Mouse (Mus musculus) lung, postnatal 0 days (tissue): ENCODE results near the gene Aamp. TPM values are rescaled to one million over a fixed set of nuclear protein-coding genes. Genes with fewer than 3 reads are reported as not detected.

Experiments used
- ATAC-seq: fragments of 200-750 bp; cut with Nextera tagmentation; 2 replicates; pipeline ENCODE4 v1.8.0; 2017; ENCODE audit warnings: moderate library complexity
- DNase-seq: peaks from one replicate; pipeline ENCODE4 v3.0.0-alpha.2; 2016; ENCODE audit warnings: low spot score
- H3K27ac ChIP-seq: fragments of 300-500 bp; sonication (generic); 2 replicates; pipeline ENCODE4 v1.5.1; 2014; ENCODE audit warnings: antibody characterized with exemption, mild to moderate bottlenecking, low read length, mixed read lengths
- H3K27me3 ChIP-seq: fragments of 300-500 bp; sonication (generic); replicated peaks from 2 replicates; pipeline ENCODE4 v1.6.1; 2014; ENCODE audit warnings: low read length, mixed read lengths; ENCODE audit not compliant: insufficient read depth
- H3K36me3 ChIP-seq: fragments of 300-500 bp; sonication (generic); 2 replicates; pipeline ENCODE4 v1.6.1; 2014; ENCODE audit warnings: low read length, mixed read lengths; ENCODE audit not compliant: insufficient read depth
- H3K4me1 ChIP-seq: fragments of 300-500 bp; sonication (generic); 2 replicates; pipeline ENCODE4 v1.6.1; 2014; ENCODE audit warnings: antibody characterized with exemption, low read depth, low read length, mixed read lengths; ENCODE audit not compliant: insufficient read depth
- H3K4me2 ChIP-seq: fragments of 300-500 bp; sonication (generic); replicated peaks from 2 replicates; pipeline ENCODE4 v1.6.1; 2014; ENCODE audit warnings: low read depth, mild to moderate bottlenecking, low read length, moderate library complexity, mixed read lengths
- H3K4me3 ChIP-seq: fragments of 300-500 bp; sonication (generic); 2 replicates; pipeline ENCODE4 v1.5.1; 2014; ENCODE audit warnings: low read depth, low read length
- H3K9ac ChIP-seq: fragments of 300-500 bp; sonication (generic); replicated peaks from 2 replicates; pipeline ENCODE4 v1.6.1; 2014; ENCODE audit warnings: low read depth, mild to moderate bottlenecking
- H3K9me3 ChIP-seq: fragments of 300-500 bp; sonication (generic); 2 replicates; pipeline ENCODE4 v1.6.1; 2016; ENCODE audit warnings: low read length, mixed read lengths
- CTCF ChIP-seq: IDR thresholded peaks from 2 replicates; pipeline ENCODE4 v1.5.1; 2016; ENCODE audit warnings: antibody characterized with exemption, mild to moderate bottlenecking
- EP300 ChIP-seq: IDR thresholded peaks from 2 replicates; pipeline ENCODE4 v1.6.1; 2016; ENCODE audit warnings: antibody characterized with exemption, mild to moderate bottlenecking, control low read depth
- WGBS: fragments of 180-500 bp; shearing (Covaris S2); extraction: QIAGEN DNeasy Blood & Tissue Kit; methylation state at CpG from one replicate; pipeline ENCODE4 v1.1.7; 2014; 5-methylcytosine and 5-hydroxymethylcytosine counted together
- polyA plus RNA-seq: library from polyadenylated mRNA; unstranded; fragments of >200 nt; fragmentation: Nextera tagmentation; extraction: Ambion mirVana; gene quantifications from 2 replicates; pipeline ENCODE4 v1.2.1, GENCODE M21; 2015

Aamp gene
- polyA plus RNA-seq, 1 experiment from 2014 or later: 214 TPM

DNA sequence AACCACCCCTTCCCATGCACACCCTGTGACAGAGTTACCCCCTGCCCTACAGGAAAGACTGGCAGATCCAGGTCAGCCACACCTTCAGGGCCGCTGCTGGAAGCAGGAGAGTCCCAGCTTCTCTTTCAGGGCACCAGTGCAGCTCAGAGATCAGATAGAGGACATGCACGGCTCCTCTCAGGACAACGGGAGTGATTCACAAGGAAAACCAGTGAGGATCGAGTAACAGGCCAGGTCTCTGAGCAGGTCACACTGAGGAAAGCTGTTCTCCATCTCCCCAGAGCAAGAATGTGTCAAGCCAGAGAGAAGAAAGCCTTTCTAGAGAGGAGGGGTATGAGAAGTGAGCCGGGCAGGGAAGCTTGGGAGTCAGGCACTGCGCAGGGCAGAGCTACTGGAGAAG is 11.9 kb upstream of the Aamp start:
- WGBS: 27% methylated on average over 6 of the region's 6 CpGs
- peak overlapping the region; percentile 16 for H3K4me3 ChIP-seq
- H3K9me3 ChIP-seq: no peaks in the 10 kb centered on the region
- H3K27ac ChIP-seq: peak overlapping the region; percentile 99
- TF ChIP-seq CTCF (no peak), EP300 (no peak)
- no peaks in the 10 kb centered on the region for H3K27me3 ChIP-seq
- H3K4me2 ChIP-seq: peak overlapping the region; percentile 59
- no peak for DNase-seq
- no peak for ATAC-seq
- peaks cover 72% of the 10 kb centered on the region for H3K4me1 ChIP-seq
- peak overlapping the region; percentile 26; the same call in 1 of the 2 replicates for H3K9ac ChIP-seq
- peaks cover 22% of the 10 kb centered on the region; the same call in 1 of the 2 replicates for H3K36me3 ChIP-seq

DNA sequence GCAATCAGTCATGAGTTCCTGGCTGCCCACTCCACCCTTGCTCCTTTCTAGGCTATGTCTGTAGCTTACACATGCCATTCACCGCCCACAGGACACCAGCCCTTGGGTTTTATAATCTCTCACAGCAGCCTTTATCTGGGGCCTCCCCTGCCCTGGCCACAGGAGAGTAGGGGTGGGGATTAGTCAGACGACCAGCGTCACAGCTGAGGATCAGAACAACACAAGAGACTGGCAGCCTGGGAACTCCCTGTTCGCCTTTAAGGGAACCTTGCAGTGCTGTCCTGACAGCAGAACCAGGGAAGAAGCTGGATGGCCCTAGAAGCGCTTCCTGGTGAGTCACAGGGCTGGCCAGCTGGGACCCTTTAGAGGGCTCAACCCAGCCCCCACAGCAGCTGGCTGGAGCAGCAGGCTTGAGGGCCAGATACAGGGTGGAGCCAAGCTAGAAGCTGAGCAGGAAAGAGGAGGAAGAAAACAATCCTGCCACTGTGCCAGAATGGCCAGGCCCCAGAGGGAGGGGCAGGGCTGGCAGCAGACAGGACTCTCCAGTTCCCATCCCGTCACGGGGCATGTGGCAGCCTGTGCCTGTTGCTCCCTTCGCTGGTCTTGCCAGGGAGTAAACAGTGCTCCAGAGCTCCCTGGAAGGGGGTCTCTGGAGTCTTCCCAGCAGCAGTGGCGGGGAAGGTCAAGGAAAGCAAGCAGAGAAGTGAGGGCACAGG is 11.1 kb upstream of the Aamp start:
- TF ChIP-seq CTCF: no peak; the same call in 1 of the 2 replicates
- TF ChIP-seq EP300: peak; percentile 97
- peak overlapping the region; percentile 59 for H3K4me2 ChIP-seq
- H3K9ac ChIP-seq: peak overlapping the region; percentile 35; the same call in 1 of the 2 replicates
- peak overlapping the region; percentile 99 for H3K27ac ChIP-seq
- H3K4me1 ChIP-seq: peaks cover 66% of the 10 kb centered on the region
- ATAC-seq (peak; percentile 88), DNase-seq (peak; percentile 99)
- peak overlapping the region; percentile 16 for H3K4me3 ChIP-seq
- 2% methylated on average over 9 of the region's 9 CpGs for WGBS
- H3K27me3 ChIP-seq: no peaks in the 10 kb centered on the region
- peaks cover 25% of the 10 kb centered on the region; the same call in 1 of the 2 replicates for H3K36me3 ChIP-seq
- no peaks in the 10 kb centered on the region for H3K9me3 ChIP-seq

DNA sequence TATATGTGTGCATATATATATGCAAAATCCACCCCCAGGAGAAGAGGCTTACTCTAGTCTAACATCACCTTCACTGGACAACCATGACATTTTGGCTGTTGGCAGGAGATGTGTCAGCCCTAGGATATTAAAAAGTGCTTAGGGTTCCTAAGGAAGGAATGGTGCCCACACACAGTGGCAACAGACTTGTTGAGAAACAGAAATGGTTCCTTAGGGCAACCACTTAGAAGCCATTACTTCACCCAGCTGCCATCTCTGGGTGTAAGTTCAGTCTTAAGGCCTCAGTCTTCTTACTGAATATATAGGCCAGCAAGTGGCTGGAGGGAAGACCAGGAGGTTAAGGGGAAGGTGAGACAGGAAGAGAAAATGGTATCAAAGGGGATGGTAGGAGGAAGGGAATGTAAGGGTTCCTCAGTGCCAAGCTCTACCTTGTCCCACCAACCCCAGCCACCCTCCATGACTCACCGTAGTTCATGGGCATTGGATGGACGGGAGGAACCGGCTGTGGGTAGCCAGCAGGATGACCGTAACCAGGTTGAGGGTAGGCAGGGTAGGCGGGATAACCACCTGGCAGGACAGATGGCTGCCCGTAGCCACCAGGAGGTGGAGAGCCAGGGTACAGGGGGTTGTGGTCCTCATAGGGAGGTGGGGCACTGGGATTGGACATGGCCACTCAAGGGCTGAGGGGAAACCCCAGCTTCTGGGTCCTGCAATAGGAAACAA is 10.4 kb upstream of the Aamp start:
- peak; percentile 22 for TF ChIP-seq CTCF
- no peak for TF ChIP-seq EP300

DNA sequence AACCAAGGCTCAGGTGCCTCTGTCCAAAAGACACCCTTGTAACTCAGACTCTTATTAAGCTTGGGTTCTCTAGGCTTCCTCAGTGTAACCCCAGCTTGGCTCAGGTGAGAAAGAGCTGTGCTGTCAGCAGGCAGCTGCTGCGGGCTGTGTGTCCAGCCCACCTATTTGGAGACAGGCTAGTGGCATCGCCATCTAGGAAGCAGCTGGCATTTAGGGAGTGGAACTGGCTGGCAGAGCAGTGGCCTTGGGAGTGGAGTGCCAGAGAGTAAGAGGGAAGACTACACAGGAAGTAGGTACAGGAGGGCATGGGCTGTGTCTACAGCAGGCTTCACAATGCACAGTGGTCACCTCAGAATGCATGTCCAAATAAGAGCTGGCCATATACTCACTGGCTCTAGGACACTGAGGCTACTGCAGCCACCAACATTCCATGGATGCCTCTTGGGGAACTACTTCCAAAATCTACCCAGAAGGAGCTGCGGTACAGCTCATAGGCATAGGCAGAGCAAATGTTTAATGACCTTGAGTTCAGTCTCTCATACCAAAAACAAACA is 9.6 kb upstream of the Aamp start:
- H3K27ac ChIP-seq: peak overlapping the region; percentile 75
- H3K9ac ChIP-seq: no peak overlapping the region
- peaks cover 29% of the 10 kb centered on the region; the same call in 1 of the 2 replicates for H3K36me3 ChIP-seq

More for the DNA sequence above, 10.4 kb upstream of the Aamp start:
- H3K27me3 ChIP-seq: no peaks in the 10 kb centered on the region
- H3K9me3 ChIP-seq: no peaks in the 10 kb centered on the region
- peaks cover 63% of the 10 kb centered on the region for H3K4me1 ChIP-seq
- H3K9ac ChIP-seq: no peak overlapping the region
- peaks cover 25% of the 10 kb centered on the region; the same call in 1 of the 2 replicates for H3K36me3 ChIP-seq
- ATAC-seq (no peak), DNase-seq (no peak)
- peak overlapping the region; percentile 99 for H3K27ac ChIP-seq
- WGBS: 64% methylated on average over 6 of the region's 6 CpGs
- peak overlapping the region; percentile 59 for H3K4me2 ChIP-seq
- no peak overlapping the region for H3K4me3 ChIP-seq

DNA sequence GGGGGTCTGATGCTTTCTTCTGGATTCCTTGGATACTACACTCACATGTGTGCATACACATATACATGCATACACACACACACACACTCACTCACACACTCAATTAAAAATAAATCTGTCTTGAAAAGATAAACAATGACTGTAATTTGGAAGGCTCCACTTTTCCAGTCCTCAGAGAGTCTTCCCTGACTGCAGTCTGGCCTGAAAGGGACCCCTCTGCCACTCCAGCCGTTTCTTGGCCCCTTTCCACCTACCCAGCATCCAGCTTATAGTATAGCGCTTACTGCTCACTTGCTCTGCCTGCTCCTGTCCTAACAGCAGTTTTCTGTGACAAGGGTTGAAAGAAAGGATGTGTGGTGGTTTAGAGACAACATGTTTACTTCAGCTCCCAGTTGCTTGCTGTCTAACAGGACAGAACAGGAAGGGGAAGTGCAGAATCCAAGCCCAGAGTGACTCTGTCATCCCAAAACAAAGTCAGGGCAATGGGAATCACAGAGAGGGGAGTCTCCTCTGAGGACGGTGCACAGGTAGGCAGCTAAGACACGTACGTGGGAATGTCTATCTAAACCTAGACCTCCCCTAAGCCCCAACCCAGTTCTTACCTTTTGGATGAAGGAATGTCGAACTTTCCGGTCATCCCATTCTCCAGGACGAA is 8.9 kb upstream of the Aamp start:
- peak; percentile 25; the same call in 1 of the 2 replicates for TF ChIP-seq EP300
- no peak for TF ChIP-seq CTCF
- no peak overlapping the region for H3K9ac ChIP-seq
- 71% methylated on average over 8 of the region's 8 CpGs for WGBS
- H3K4me2 ChIP-seq: no peak overlapping the region
- peaks cover 36% of the 10 kb centered on the region; the same call in 1 of the 2 replicates for H3K36me3 ChIP-seq
- peaks cover 57% of the 10 kb centered on the region for H3K4me1 ChIP-seq
- DNase-seq (peak; percentile 55), ATAC-seq (no peak)
- no peaks in the 10 kb centered on the region for H3K9me3 ChIP-seq
- peak overlapping the region; percentile 75 for H3K27ac ChIP-seq
- no peaks in the 10 kb centered on the region for H3K27me3 ChIP-seq
- H3K4me3 ChIP-seq: no peak overlapping the region

More for the DNA sequence above, 9.6 kb upstream of the Aamp start:
- H3K4me2 ChIP-seq: no peak overlapping the region
- ATAC-seq (no peak), DNase-seq (no peak)
- no peak overlapping the region for H3K4me3 ChIP-seq
- 61% methylated on average over 3 of the region's 3 CpGs for WGBS
- no peaks in the 10 kb centered on the region for H3K27me3 ChIP-seq
- TF ChIP-seq EP300 (no peak), CTCF (no peak)
- no peaks in the 10 kb centered on the region for H3K9me3 ChIP-seq
- H3K4me1 ChIP-seq: peaks cover 57% of the 10 kb centered on the region
